Mouse (Mus musculus) olfactory bulb, adult 2 months (tissue): Measurements from ENCODE around the gene Clec2d.

Experiments
- CTCF ChIP-seq: fragments of 200-500 bp; IDR thresholded peaks from 2 replicates; pipeline ENCODE4 v1.5.1; 2012; ENCODE audit warnings: low read depth, mild to moderate bottlenecking, low read length, moderate library complexity; ENCODE audit not compliant: insufficient read depth
- POLR2A ChIP-seq: fragments of 200-500 bp; IDR thresholded peaks from 2 replicates; pipeline ENCODE4 v1.6.1; 2012; ENCODE audit warnings: mild to moderate bottlenecking, low read depth, low read length, moderate library complexity; ENCODE audit not compliant: insufficient read depth

DNA sequence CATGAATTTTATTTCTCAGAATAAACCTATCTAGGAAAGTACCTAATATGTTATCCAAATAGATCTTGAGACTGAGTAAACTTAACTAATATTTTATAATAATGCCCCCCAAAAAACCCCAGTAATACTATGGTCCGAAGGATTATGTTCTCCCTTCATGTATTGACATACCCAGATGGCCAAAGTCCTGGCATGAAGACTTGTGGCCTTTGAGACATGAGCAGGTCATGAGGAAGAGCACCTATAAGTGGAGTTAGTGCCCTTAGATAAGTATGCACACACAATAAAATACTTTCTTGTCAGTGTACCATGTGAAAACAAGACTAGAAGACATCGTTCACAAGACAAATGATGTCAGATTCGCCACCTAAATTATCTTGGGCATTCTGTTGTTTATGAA is 24.4 kb downstream of the Clec2d start:
- TF ChIP-seq POLR2A (no peak), CTCF (no peak)
